Mouse (Mus musculus): ENCODE measurements around the gene Tprn. TPM values are rescaled to one million over a fixed set of nuclear protein-coding genes. Genes with fewer than 3 reads are reported as not detected.
A peak's percentile ranks its signal among the peaks of the same experiment; 100 is the strongest.
"Not testable (repeated sequence)": the region's sequence is repeated elsewhere in the genome, so short reads cannot be mapped to it uniquely, and the experiment has no call there.

The Tprn gene
- polyA plus RNA-seq, 1 experiment, result 24.4 TPM

GRCm38 (mm10) chr2:25246183-25247072, 16.0 kb upstream of the Tprn start, which contains the start of gene AL732309.1:
AL732309.1 (minus strand) TSS chr2:25246863.
- Histone ChIP-seq H3K4me1 (replicated peaks; ENCODE audit: control insufficient read depth, insufficient read depth, low read length) (peaks cover 9% of the 10 kb centered on the region), H3K36me3 (ENCODE audit: control insufficient read depth, insufficient read depth, low read length) (peaks cover 18% of the 10 kb centered on the region), H3K27ac (ENCODE audit: control insufficient read depth, insufficient read depth, low read length) (no peak within 1 kb of the TSS), H3K27me3 (ENCODE audit: control insufficient read depth, insufficient read depth, low read length) (peaks cover 11% of the 10 kb centered on the region), H3K4me3 (ENCODE audit: control insufficient read depth, insufficient read depth, low read length) (no peak within 1 kb of the TSS)
- DNase-seq, result no peak
- TF ChIP-seq CTCF (IDR thresholded peaks at IDR 0.05; ENCODE audit: borderline replicate concordance, control insufficient read depth, extremely low read depth, insufficient read depth, low read length, poor library complexity), result no peak
- no peak for TF ChIP-seq POLR2A (IDR thresholded peaks at IDR 0.05; ENCODE audit: control insufficient read depth, extremely low read depth, insufficient read depth, low read length, poor library complexity)
- WGBS, result 94% methylated on average over 10 of the region's 10 CpGs

GRCm38 (mm10) chr2:25252331-25252730, 10.1 kb upstream of the Tprn start:
- DNase-seq, result peak; percentile 30
- Histone ChIP-seq H3K4me1 (replicated peaks; ENCODE audit: control insufficient read depth, insufficient read depth, low read length) (peaks cover 6% of the 10 kb centered on the region), H3K27me3 (ENCODE audit: control insufficient read depth, insufficient read depth, low read length) (no peaks in the 10 kb centered on the region), H3K36me3 (ENCODE audit: control insufficient read depth, insufficient read depth, low read length) (peaks cover 18% of the 10 kb centered on the region), H3K27ac (ENCODE audit: control insufficient read depth, insufficient read depth, low read length) (no peak overlapping the region), H3K4me3 (ENCODE audit: control insufficient read depth, insufficient read depth, low read length) (no peak overlapping the region)
- WGBS, result 92% methylated on average over 1 of the region's 1 CpGs
- no peak for TF ChIP-seq POLR2A (IDR thresholded peaks at IDR 0.05; ENCODE audit: control insufficient read depth, extremely low read depth, insufficient read depth, low read length, poor library complexity)
- no peak for TF ChIP-seq CTCF (IDR thresholded peaks at IDR 0.05; ENCODE audit: borderline replicate concordance, control insufficient read depth, extremely low read depth, insufficient read depth, low read length, poor library complexity)

GRCm38 (mm10) chr2:25255284-25255779, 7.1 kb upstream of the Tprn start, which contains the start of gene Tmem203:
Tmem203 (plus strand) TSS chr2:25255439.
- H3K36me3 ChIP-seq (ENCODE audit: control insufficient read depth, insufficient read depth, low read length), result 0 out of 2 replicates have a peak, but pooled peaks cover 3% of the 10 kb centered on the region
- H3K4me1 ChIP-seq (replicated peaks; ENCODE audit: control insufficient read depth, insufficient read depth, low read length), result peaks cover 6% of the 10 kb centered on the region
- H3K27me3 ChIP-seq (ENCODE audit: control insufficient read depth, insufficient read depth, low read length), result no peaks in the 10 kb centered on the region
- H3K4me3 ChIP-seq (ENCODE audit: control insufficient read depth, insufficient read depth, low read length), result peak within 1 kb of the TSS; percentile 82
- H3K27ac ChIP-seq (ENCODE audit: control insufficient read depth, insufficient read depth, low read length), result peak within 1 kb of the TSS; percentile 73
- WGBS, result under 1% methylated on average over 39 of the region's 39 CpGs
- TF ChIP-seq POLR2A (IDR thresholded peaks at IDR 0.05; ENCODE audit: control insufficient read depth, extremely low read depth, insufficient read depth, low read length, poor library complexity) (peak; percentile 77), CTCF (IDR thresholded peaks at IDR 0.05; ENCODE audit: borderline replicate concordance, control insufficient read depth, extremely low read depth, insufficient read depth, low read length, poor library complexity) (0 out of 2 replicates have a peak, but pooled peaks have one; percentile 27)
- peak; percentile 86 for DNase-seq

GRCm38 (mm10) chr2:25256443-25257109, 5.8 kb upstream of the Tprn start:
- H3K4me3 ChIP-seq (ENCODE audit: control insufficient read depth, insufficient read depth, low read length); H3K36me3 ChIP-seq (ENCODE audit: control insufficient read depth, insufficient read depth, low read length); H3K4me1 ChIP-seq (replicated peaks; ENCODE audit: control insufficient read depth, insufficient read depth, low read length); H3K27me3 ChIP-seq (ENCODE audit: control insufficient read depth, insufficient read depth, low read length); H3K27ac ChIP-seq (ENCODE audit: control insufficient read depth, insufficient read depth, low read length): not testable (repeated sequence)
- DNase-seq, result peak; percentile 70
- WGBS, result 32% methylated on average over 12 of the region's 12 CpGs

- WGBS, result 86% methylated on average over 5 of the region's 5 CpGs
- H3K27ac ChIP-seq (ENCODE audit: control insufficient read depth, insufficient read depth, low read length); H3K4me3 ChIP-seq (ENCODE audit: control insufficient read depth, insufficient read depth, low read length); DNase-seq; H3K36me3 ChIP-seq (ENCODE audit: control insufficient read depth, insufficient read depth, low read length); H3K4me1 ChIP-seq (replicated peaks; ENCODE audit: control insufficient read depth, insufficient read depth, low read length); H3K27me3 ChIP-seq (ENCODE audit: control insufficient read depth, insufficient read depth, low read length): not testable (repeated sequence)
Observed at GRCm38 (mm10) chr2:25257250-25257649, 5.2 kb upstream of the Tprn start.

- no peaks in the 10 kb centered on the region for H3K36me3 ChIP-seq (ENCODE audit: control insufficient read depth, insufficient read depth, low read length)
- no peak overlapping the region for H3K27ac ChIP-seq (ENCODE audit: control insufficient read depth, insufficient read depth, low read length)
- no peak overlapping the region for H3K4me3 ChIP-seq (ENCODE audit: control insufficient read depth, insufficient read depth, low read length)
- peaks cover 15% of the 10 kb centered on the region for H3K4me1 ChIP-seq (replicated peaks; ENCODE audit: control insufficient read depth, insufficient read depth, low read length)
- WGBS, result 88% methylated on average over 2 of the region's 2 CpGs
- TF ChIP-seq POLR2A (IDR thresholded peaks at IDR 0.05; ENCODE audit: control insufficient read depth, extremely low read depth, insufficient read depth, low read length, poor library complexity) (no peak), CTCF (IDR thresholded peaks at IDR 0.05; ENCODE audit: borderline replicate concordance, control insufficient read depth, extremely low read depth, insufficient read depth, low read length, poor library complexity) (no peak)
- DNase-seq, result no peak
- H3K27me3 ChIP-seq (ENCODE audit: control insufficient read depth, insufficient read depth, low read length), result no peaks in the 10 kb centered on the region
Observed at GRCm38 (mm10) chr2:25258887-25259286, 3.5 kb upstream of the Tprn start.
